Mouse (Mus musculus) lung, embryonic 14.5 days (tissue): ENCODE measurements around the gene Hectd2. TPM values are rescaled to one million over a fixed set of nuclear protein-coding genes. Genes with fewer than 3 reads are reported as not detected.

Experiments
- ATAC-seq: fragments of 200-750 bp; cut with Nextera tagmentation; 2 replicates; pipeline ENCODE4 v1.8.0; 2017; ENCODE audit warnings: mild to moderate bottlenecking, moderate TSS enrichment, moderate library complexity; ENCODE audit not compliant: insufficient read depth
- DNase-seq: peaks from one replicate; pipeline ENCODE4 v3.0.0-alpha.2; 2015
- H3K27ac ChIP-seq: fragments of 300-500 bp; sonication (generic); 2 replicates; pipeline ENCODE4 v1.5.1; 2014; ENCODE audit warnings: low read depth, mild to moderate bottlenecking, moderate library complexity
- H3K27me3 ChIP-seq: fragments of 300-500 bp; sonication (generic); 2 replicates; pipeline ENCODE4 v1.6.1; 2014; ENCODE audit warnings: low read length, control low read depth; ENCODE audit not compliant: insufficient read depth
- H3K36me3 ChIP-seq: fragments of 300-500 bp; sonication (generic); 2 replicates; pipeline ENCODE4 v1.6.1; 2014; ENCODE audit warnings: control low read depth; ENCODE audit not compliant: insufficient read depth
- H3K4me1 ChIP-seq: fragments of 300-500 bp; sonication (generic); 2 replicates; pipeline ENCODE4 v1.6.1; 2014; ENCODE audit warnings: antibody characterized with exemption, control low read depth; ENCODE audit not compliant: insufficient read depth
- H3K4me2 ChIP-seq: fragments of 300-500 bp; sonication (generic); 2 replicates; pipeline ENCODE4 v1.6.1; 2014; ENCODE audit warnings: mild to moderate bottlenecking
- H3K4me3 ChIP-seq: fragments of 300-500 bp; sonication (generic); 2 replicates; pipeline ENCODE4 v1.5.1; 2014; ENCODE audit warnings: low read depth, low read length
- H3K9ac ChIP-seq: fragments of 300-500 bp; sonication (generic); 2 replicates; pipeline ENCODE4 v1.6.1; 2014
- H3K9me3 ChIP-seq: fragments of 300-500 bp; sonication (generic); 2 replicates; pipeline ENCODE4 v1.6.1; 2016; ENCODE audit warnings: low read depth, low read length, control low read depth
- CTCF ChIP-seq: IDR thresholded peaks from 2 replicates; pipeline ENCODE4 v1.5.1; 2016; ENCODE audit warnings: antibody characterized with exemption, low read depth
- WGBS: fragments of 180-500 bp; shearing (Covaris S2); extraction: QIAGEN DNeasy Blood & Tissue Kit; methylation state at CpG from one replicate; pipeline ENCODE4 v1.1.7; 2014; 5-methylcytosine and 5-hydroxymethylcytosine counted together
- polyA plus RNA-seq: library from polyadenylated mRNA; unstranded; fragments of >200 nt; fragmentation: Nextera tagmentation; extraction: Ambion mirVana; gene quantifications from 2 replicates; pipeline ENCODE4 v1.2.1, GENCODE M21; 2014

The Hectd2 gene
- polyA plus RNA-seq, 1 experiment from 2014 or later = 5.2 TPM

GRCm38 (mm10) chr19:36629394-36629910, 75.0 kb downstream of the Hectd2 start:
- H3K4me1 ChIP-seq = no peaks in the 10 kb centered on the region
- no peaks in the 10 kb centered on the region for H3K9me3 ChIP-seq
- H3K27me3 ChIP-seq = no peaks in the 10 kb centered on the region
- DNase-seq (no peak), ATAC-seq (no peak)
- no peak overlapping the region for H3K4me3 ChIP-seq
- H3K36me3 ChIP-seq = no peaks in the 10 kb centered on the region
- TF ChIP-seq CTCF = no peak
- H3K4me2 ChIP-seq = no peak overlapping the region
- H3K9ac ChIP-seq = no peak overlapping the region
- 60% methylated on average over 9 of the region's 9 CpGs for WGBS
- no peak overlapping the region for H3K27ac ChIP-seq

GRCm38 (mm10) chr19:36630361-36630760, 75.9 kb downstream of the Hectd2 start:
- Histone ChIP-seq H3K4me1 (no peaks in the 10 kb centered on the region), H3K9me3 (no peaks in the 10 kb centered on the region), H3K4me3 (no peak overlapping the region), H3K4me2 (no peak overlapping the region), H3K36me3 (no peaks in the 10 kb centered on the region), H3K27me3 (no peaks in the 10 kb centered on the region), H3K9ac (no peak overlapping the region), H3K27ac (no peak overlapping the region)
- 83% methylated on average over 5 of the region's 5 CpGs for WGBS
- DNase-seq (no peak), ATAC-seq (no peak)
- TF ChIP-seq CTCF = no peak

DNA sequence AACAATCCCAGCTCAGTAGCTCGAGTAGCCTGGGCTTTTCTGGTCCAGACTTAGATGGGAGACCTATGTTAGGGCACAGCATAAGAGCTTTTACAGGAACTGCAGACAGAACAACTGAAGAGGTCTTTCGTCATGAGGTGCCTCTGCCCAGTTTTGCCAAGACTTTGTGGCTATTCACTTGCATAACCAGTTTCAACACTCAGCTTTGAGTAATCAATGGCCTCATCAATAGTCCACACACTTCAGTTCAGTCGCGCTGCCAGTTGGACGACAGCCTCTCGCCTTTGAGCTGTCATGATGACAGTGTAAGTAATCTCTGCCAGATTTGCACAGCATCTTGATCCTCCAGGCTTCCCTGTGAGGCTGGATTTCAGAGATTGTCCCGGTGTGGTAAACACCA, 80.3 kb downstream of the Hectd2 start:
- no peaks in the 10 kb centered on the region for H3K4me1 ChIP-seq
- DNase-seq (no peak), ATAC-seq (no peak)
- H3K9ac ChIP-seq = no peak overlapping the region
- H3K27me3 ChIP-seq = no peaks in the 10 kb centered on the region
- no peak overlapping the region for H3K4me3 ChIP-seq
- no peak overlapping the region for H3K27ac ChIP-seq
- WGBS = 65% methylated on average over 7 of the region's 7 CpGs
- H3K36me3 ChIP-seq = no peaks in the 10 kb centered on the region
- TF ChIP-seq CTCF = no peak
- no peak overlapping the region for H3K4me2 ChIP-seq
- H3K9me3 ChIP-seq = no peaks in the 10 kb centered on the region

DNA sequence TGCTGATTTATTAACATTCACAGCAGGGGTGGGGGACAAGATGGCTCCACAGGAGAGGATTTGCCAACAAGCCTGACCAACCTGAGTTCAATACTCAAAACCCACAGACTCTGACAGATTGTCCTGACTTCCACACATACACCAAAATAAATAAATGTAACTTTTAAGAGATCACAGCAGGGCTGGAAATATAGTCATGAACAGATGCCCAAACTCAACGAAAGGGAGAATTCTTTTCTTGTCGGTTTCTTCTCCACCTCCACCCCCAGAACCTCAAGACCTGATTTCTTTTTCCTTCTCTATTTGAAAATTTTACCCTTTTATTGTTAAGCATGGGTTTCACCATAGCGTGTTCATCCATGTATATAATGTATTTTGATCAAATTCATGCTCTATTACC, 82.8 kb downstream of the Hectd2 start:
- DNase-seq = no peak
- 86% methylated on average over 3 of the region's 3 CpGs for WGBS
- Histone ChIP-seq H3K9ac (no peak overlapping the region), H3K4me1 (peaks cover 11% of the 10 kb centered on the region), H3K36me3 (no peaks in the 10 kb centered on the region), H3K27me3 (no peaks in the 10 kb centered on the region), H3K9me3 (0 out of 2 replicates have a peak, but pooled peaks cover 2% of the 10 kb centered on the region), H3K4me3 (no peak overlapping the region), H3K27ac (no peak overlapping the region), H3K4me2 (no peak overlapping the region)
- no peak for TF ChIP-seq CTCF
- no peak for ATAC-seq

GRCm38 (mm10) chr19:36637948-36638587, 83.6 kb downstream of the Hectd2 start:
- no peak for DNase-seq
- Histone ChIP-seq H3K27me3 (no peaks in the 10 kb centered on the region), H3K36me3 (no peaks in the 10 kb centered on the region), H3K4me2 (no peak overlapping the region), H3K9me3 (0 out of 2 replicates have a peak, but pooled peaks cover 3% of the 10 kb centered on the region), H3K9ac (no peak overlapping the region), H3K4me3 (no peak overlapping the region), H3K27ac (no peak overlapping the region), H3K4me1 (peaks cover 11% of the 10 kb centered on the region)
- TF ChIP-seq CTCF = no peak
- ATAC-seq = no peak
- WGBS = 83% methylated on average over 7 of the region's 7 CpGs

DNA sequence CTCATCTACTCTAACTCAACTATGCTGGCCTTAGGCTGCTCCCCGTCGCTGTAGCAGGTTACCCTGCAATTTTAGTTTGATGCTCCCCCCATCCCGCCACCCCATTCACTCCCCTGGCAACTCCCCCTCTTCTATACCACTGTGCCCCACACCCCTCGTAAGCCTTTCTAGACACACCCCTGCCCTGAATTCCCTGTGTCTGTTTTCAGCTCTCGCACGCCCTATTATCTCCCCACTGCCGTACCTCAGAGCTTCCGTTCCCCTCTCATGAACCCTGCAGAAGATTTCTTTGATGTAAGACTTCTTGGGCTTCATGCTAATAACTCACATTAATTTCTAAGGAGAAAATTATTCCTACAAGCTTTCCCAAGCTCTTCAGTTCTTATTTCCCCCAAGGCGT, 84.6 kb downstream of the Hectd2 start:
- no peak overlapping the region for H3K27ac ChIP-seq
- H3K36me3 ChIP-seq = no peaks in the 10 kb centered on the region
- H3K4me2 ChIP-seq = no peak overlapping the region
- no peak overlapping the region for H3K4me3 ChIP-seq
- H3K4me1 ChIP-seq = peaks cover 11% of the 10 kb centered on the region
- no peak for DNase-seq
- TF ChIP-seq CTCF = no peak
- 0 out of 2 replicates have a peak, but pooled peaks cover 3% of the 10 kb centered on the region for H3K9me3 ChIP-seq
- no peak for ATAC-seq
- H3K9ac ChIP-seq = no peak overlapping the region
- no peaks in the 10 kb centered on the region for H3K27me3 ChIP-seq
- WGBS = 75% methylated on average over 9 of the region's 9 CpGs

DNA sequence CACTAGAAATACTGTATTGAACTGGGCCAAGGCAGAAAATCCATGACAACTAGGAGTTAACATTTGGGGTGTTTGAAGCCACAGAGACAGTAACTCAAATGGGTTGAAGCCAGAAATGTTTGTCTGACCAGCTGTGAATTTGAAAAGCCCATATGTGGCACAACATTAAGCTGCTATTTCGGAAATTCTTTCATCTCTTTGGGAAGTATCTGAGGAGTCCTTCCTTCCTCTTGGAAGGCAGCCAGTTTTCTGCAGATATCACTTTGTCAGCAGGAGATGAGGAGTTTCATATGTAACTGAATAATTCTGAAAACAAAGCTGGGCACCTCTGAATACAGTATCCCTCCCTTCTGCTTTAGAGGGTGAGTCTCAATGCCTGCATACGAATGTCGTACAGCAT, 86.7 kb downstream of the Hectd2 start:
- peaks cover 15% of the 10 kb centered on the region for H3K4me1 ChIP-seq
- H3K9me3 ChIP-seq = 0 out of 2 replicates have a peak, but pooled peaks cover 3% of the 10 kb centered on the region
- peak; percentile 85 for ATAC-seq
- H3K4me2 ChIP-seq = no peak overlapping the region
- TF ChIP-seq CTCF = no peak
- H3K36me3 ChIP-seq = no peaks in the 10 kb centered on the region
- H3K4me3 ChIP-seq = no peak overlapping the region
- 33% methylated on average over 3 of the region's 3 CpGs for WGBS
- no peak overlapping the region for H3K9ac ChIP-seq
- H3K27ac ChIP-seq = peak overlapping the region; percentile 80
- H3K27me3 ChIP-seq = no peaks in the 10 kb centered on the region
- peak; percentile 95 for DNase-seq
